Mouse (Mus musculus) c-Kit-negative CD71-positive TER-119-positive erythroid progenitor cells, embryonic 14.5 days (primary cell): ENCODE results near the gene Gm4353.
"Not testable (repeated sequence)": the region's sequence is repeated elsewhere in the genome, so short reads cannot be mapped to it uniquely, and the experiment has no call there.

Source experiments
- DNase-seq: peaks from one replicate; pipeline ENCODE4 v3.0.0-alpha.2; 2013; ENCODE audit warnings: low read depth, low spot score

The Gm4353 gene

DNA sequence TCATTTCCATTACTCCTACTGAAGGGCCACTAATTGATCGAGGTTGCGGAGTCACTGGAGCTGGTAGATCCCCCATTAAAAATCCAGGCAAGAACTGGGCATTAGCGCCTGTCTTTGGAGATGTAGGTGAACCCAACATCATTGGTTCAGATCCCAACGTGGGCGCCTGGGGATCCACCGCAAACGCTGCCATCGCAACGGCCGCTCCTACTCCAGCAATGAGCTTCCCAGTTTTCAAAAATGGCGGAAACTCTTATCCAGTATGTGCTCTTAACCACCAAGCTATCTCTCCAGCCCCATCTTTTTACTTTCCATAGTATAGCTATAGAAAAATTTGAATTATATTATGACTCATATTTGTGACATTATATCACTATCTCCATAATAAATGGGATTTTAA lies at the start of gene Gm4353:
Gene Gm4353 (minus strand): TSS at position 270 of the 400 bp plus-strand sequence.
- not testable (repeated sequence) for DNase-seq

DNA sequence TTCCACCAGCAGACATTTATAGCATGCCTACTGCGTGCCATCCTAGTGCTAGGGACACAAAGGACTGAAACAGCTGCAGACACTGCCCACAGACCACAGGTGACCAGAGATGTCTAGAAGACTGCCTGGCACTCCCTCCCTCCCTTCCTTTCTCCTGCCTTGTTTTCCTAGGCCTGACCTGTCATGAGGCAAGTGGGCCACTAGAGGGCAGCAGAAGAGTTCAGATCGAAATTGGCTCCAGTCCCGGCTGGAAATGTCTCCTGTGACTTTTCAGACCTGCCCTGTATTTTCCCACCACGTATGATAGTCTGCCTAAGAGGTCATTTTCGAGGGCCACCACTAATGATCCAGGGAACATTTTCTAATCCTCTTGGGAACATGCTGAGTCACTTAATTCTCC lies 47.6 kb upstream of the Gm4353 start:
- DNase-seq: peak; percentile 47

DNA sequence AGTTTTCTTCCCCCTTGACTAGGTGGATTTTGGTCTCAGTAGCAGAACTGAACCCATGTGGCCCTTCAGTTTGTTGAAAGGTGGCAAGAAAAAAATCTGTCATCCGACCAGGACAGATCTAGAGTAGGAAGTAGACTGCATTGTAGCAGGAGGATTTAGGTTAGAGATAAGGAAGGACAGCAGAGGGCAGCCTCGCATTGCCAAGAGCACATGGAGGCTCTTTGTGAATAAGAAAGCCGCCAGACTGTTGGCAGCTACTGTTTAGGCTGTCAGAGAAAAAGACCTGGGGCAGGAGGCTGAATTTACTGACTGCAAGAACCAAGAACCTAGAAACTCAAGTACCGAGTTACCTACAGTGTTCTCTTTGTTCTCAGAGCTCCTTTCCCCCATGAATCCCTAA lies 47.0 kb upstream of the Gm4353 start:
- no peak for DNase-seq

DNA sequence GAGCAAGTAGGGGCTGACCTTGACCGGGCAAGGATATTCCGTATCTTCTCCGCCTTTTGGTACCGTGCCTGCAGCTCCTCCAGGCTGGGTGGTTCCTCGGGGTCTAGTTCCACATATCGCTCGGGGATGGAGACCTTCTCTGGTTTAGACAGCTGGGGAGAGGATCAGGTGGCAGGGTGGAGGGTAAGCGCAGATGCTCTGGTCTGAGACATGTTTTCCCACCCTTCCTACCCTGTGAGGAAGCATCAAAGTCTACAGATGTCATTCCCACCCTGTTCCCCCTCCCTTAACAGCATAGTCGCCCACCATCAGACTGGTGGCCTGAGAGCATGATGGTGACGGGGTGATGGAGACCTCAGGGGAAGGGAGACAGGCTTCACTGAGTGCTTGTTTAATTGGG lies 44.9 kb upstream of the Gm4353 start:
- DNase-seq: no peak

DNA sequence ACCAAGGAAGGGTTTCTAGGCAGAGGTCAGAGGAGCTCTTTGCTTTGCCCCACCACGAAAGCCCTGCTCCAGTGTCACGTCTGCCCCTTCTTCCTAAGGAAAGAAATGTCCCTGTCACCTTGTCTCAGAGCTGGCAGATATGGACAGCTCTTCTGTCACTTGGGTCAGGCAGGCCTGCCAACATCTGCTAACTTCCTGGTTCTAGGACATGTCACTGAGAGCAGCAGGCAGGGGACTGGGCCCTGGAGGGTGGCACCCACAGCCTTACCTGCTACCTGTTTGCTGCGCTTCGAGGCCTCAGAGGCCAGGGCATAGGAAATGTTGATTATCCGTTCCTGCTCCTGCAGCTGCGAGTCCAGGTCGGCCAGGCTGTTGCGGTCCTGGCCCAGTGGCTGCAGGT lies 43.9 kb upstream of the Gm4353 start:
- DNase-seq: no peak

DNA sequence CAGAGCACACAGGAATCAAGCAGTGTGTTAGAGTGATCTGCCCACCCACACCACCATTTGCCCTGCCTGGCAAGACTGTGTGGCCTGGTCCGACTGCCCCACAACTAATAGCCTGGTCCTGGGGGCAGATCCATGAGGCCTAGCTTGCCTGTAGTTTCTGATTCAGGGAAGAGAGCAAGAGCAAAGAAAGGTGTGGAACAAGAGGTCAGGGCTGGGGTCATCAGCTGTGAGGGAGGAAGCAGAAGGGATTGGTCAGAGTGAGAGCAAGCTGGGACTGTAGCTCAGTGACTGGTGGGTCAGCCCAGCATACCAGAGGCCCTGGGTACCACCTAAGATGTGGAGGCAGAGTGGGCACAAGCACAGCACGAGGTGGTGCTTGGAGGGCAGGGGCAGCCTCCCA lies 42.6 kb upstream of the Gm4353 start:
- no peak for DNase-seq

DNA sequence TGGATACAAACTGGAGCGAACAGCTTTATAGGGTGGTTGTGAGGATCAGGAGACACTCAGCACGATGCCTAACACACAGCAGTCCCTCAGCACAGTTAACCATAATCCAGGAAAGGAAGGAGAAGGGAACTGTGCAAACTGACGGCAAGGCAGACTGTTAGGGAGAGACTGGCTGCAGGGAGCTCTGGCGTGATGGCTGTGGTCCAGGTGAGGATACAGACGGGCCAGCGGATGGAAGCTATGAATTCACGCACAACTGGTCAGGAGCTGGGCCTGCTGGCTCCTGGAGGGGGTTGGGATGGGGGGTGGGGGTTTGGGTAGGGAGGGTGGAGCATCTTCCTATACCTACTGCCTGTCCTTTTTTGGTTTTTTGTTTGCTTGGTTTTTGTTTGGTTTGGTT lies 41.2 kb upstream of the Gm4353 start:
- no peak for DNase-seq

DNA sequence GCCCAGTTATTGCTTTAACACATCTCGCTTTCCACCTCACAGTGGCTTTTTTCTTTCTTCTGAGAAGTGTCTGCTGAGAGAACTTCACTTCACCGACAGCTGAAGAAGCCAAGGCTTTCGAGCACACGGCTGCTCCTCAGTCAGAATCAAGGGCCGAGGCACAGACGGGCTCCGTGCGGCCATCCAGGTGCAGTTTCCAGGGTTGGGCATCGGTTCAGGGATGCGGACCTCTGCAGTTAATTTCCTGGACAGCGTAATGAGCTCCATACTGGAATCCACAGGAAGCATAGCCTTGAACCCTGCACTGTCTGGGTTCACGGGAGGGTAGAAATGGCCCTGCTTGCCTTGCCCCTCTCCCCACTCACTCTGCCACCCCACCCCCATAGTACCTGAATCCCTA lies 39.6 kb upstream of the Gm4353 start:
- no peak for DNase-seq

DNA sequence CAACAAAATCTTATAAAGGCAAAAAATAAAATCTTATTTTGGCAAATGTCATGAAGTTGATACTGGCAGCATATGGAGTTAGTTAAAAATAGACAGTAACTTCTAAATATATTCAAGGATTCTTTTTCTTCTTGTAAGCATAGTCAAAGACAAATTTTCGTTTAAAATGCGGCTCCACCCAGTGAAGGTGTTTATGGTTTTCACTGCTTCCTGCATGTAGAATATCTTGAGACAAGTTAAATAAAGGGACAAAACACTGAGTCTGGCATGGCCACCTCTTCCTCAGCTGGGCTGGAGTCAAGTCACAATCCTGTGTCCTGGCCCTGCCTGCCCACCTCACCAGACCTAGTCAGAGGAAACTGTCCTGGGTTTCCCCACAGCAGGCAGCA lies 39.2 kb upstream of the Gm4353 start:
- DNase-seq: no peak

DNA sequence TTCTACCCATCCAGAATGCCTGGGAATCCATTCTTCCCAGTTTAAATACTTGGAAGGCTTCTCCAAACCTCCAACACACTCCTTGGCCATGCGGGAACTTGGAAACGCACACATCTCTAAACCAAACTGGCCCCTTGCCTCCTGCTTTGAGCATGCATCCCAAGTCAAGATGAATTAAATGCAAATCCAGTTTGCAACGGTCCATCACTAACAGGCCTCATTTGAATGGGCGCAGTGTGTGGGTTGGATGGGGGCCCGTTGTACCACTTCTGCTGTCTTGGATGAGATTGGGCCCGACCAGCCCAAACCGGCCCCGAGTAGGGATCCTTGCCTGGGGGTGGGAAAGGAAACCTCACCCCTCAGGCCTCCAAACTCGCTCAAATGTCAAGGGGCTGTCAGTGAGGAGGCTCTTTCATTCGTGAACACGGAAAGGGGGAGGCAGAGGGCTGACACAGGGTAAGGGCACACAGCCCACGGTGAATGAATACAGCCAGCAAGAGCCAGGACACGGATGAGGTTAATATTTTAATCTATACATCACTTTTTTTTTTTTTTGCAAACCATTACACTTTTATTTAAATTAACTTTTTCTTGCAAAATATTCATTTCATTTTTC lies 38.7 kb upstream of the Gm4353 start:
- no peak for DNase-seq

DNA sequence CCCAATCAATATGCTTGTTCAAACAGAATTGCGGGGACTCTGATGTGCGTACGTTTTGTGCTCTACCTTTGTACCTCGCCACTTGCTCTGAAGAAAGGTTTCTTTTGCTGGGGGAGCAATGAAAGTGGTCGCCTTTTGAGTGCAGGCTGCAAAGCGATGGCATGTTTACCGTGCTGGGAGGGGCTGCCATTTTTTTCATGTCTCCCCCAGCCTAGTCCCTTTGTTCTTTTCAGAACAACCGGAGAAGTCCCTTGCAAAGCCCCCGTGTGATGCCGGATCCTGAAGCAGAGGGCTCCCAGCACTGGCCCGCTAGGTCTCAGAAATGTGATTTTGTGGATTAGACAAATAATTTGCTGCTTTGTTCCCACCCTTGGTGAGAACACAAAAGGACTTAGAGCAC lies 36.8 kb upstream of the Gm4353 start:
- DNase-seq: no peak

DNA sequence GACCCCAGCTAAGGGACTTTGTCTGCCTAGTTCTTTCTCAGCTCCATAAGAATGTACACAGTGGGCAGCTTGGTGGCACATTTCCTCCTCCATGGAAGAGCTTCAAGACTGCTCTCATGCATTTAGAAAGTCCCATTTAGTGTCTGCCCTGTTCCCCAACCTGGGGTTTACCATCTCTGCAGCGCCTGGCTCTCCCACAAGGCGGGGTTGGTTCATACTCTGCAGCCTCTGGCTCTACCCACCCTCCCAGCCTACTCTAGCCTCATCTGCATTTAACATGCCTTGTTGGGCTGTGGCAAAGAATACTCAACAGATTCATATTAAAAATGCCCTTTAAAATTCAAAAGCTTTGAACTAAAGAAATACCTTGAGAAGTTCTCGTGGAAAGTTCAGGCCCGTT lies 36.3 kb upstream of the Gm4353 start:
- DNase-seq: no peak

DNA sequence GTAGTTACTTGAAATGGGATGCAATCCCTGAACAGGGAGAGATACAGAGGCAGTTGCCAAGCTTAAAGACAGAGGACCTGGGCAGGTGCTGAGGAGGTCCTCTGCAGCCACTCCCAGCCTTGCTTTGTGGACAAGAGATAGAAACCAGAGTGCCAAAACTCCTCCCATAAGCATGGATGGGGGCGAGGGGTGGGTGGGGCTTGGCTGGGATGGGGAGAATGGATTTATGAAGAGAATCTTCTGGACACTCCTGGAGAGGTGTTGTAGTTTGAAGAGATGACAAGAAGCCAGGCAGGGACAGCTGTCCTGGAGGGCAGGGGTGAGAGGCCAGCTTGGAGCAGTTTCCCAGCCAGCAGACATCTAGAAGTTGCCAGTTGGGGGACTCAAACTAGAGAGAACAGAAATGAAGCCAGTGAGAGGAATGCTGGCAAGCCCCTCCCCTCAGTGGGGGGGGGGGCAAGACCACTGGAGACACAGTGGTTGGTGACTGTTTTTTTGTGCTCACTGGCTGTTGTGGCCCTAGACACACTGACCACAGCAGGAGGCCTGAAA lies 34.9 kb upstream of the Gm4353 start:
- DNase-seq: no peak

DNA sequence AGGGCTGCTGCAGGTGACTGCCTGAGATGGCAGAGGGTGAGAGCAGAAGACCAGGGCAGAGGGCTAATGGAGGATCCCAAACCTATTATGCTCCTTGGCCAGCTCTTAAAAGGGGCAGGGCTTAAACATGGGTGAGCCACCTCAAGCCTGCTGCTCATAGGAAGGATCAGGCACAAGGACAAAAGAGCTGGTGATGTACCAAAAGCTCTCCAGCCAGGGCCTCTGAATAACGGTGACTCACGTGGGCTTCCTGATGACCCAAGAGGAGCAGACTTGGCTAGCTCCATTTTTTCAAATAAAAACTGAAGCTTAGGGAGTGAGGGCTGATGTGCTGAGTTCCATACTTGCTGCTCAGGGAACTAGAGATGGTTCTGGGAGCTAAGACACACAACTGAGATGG lies 31.6 kb upstream of the Gm4353 start:
- no peak for DNase-seq

DNA sequence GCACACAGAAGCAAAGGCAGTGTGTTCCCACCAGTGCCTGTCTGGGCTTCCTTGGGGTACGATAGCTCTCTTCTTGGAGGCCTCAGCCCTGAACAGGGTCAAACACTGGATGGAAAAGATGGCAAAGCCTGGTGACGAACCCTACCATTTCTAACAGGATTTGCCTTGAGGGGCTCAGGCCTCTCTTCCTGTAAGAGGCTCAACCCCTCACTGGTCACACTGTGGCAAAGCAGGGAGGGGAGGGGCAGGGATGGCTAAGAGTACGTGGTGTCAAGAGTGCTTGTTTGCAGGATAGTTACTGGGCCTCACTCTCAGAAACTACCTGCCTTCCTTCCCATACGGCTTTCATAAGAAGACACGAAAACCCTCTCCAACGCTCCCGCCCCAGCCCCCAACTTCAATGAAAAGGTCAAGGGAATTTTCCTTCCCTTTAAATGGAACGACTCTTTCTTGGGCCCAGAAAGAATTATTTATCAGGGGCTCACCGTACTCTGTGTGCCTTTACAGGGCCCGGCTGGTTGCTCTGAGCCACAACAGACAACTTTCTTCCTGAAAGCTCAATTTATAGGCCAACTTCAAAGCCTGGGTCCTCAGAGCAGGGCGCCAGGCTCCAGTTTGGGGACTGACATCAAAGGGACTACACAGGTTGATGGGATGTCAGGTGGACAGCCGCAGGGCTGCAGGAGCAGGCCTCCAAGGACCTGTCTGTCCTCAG lies 30.9 kb upstream of the Gm4353 start:
- no peak for DNase-seq

DNA sequence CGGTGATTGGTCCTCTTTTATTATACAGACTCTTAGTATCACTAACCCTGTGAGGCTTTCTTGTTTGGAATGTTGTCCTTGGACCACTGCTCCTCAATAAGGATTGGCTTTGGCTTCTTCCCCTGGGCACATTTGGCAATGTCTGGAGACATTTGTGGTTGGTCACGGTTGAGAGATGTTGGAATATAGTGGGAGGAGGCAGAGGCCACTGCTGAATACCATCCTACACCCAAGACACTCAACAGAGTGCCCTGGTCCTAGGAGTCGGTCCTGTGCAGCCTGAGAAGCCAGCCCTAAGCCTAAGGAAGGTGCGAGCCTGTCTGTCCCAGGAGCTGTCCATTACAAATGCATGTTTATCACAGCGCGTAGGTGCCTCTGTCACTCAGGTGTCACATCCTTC lies 27.1 kb upstream of the Gm4353 start:
- DNase-seq: no peak

DNA sequence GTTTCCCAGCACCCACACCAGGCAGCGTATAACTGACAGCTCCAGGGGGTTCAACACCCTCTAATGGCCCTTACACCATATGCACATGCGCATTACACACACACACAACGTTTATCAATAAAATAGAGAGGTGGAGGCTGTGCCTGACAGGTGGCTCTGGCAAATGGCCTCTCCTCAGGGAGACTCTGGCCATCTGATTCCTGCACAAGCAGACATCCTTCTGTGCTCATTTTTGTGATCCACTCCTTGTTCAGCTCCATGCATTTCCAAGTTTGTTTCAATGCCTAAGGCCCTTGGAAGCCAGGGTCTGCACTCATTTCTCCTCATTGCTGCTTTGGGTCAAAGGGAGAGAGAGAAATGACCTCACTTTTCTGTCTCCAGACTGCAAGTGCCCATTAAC lies 26.2 kb upstream of the Gm4353 start:
- no peak for DNase-seq

DNA sequence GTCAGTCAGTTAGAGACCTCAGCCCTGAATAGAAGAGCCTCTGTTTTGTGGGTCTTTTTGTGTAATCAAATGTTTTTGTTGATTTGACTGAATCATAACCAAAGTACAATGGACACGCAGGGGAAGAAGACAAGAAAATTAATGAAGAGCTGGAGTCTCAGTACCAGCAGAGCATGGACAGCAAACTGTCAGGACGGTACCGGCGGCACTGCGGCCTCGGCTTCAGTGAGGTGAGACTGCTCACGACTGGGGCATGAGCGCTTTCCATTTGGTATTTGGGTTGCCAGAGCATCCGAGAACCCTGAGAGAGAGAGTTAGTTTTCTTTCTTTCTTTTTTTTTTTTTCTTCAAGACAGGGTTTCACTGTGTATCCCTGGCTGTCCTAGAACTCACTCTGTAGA lies 18.7 kb upstream of the Gm4353 start:
- DNase-seq: no peak

DNA sequence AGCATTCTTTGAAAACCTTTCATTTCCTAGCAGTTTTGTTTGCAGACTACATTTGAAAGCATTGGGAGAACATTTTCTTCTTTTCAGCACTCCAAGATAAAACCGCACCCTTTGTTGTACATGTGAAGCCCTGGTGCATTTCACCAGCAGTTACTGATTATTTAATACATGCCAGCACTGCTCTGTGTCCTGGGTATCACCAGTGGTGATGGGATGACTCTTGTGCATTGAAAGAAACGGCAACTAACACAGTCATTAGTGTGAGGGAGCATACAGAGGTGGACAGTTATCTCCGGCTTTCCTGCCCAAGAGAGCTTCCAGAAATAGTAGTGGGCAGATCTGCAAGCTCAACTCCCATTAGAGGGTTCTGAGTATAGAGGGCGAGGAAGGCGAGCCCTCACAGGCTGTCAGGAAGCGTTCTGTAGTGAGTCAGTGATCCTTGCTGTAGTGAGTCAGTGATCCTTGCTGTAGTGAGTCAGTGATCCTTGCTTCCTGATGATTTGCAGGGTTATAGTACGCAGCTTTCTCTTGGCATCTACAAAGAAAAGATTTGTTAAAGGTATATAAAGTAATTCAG lies 15.6 kb upstream of the Gm4353 start:
- no peak for DNase-seq

DNA sequence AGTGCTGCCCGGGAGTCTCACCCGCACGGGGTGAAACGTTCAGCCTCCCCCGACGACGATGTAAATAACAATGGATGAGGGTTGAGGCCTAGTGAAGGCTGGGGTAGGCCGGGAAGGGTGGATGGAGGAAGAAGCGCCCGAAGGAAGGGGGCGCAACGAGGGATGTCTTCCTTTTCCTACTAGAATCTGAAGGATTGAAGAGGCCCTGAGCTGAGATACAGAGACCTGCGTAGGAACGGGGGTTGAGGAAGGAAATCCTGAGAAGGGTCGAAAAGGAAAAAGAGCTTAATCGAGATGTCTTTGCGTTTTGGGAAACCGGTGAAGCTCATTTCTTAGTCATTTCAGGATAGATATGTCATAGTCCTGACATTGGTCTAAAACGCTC lies 9.0 kb upstream of the Gm4353 start:
- DNase-seq: no peak

DNA sequence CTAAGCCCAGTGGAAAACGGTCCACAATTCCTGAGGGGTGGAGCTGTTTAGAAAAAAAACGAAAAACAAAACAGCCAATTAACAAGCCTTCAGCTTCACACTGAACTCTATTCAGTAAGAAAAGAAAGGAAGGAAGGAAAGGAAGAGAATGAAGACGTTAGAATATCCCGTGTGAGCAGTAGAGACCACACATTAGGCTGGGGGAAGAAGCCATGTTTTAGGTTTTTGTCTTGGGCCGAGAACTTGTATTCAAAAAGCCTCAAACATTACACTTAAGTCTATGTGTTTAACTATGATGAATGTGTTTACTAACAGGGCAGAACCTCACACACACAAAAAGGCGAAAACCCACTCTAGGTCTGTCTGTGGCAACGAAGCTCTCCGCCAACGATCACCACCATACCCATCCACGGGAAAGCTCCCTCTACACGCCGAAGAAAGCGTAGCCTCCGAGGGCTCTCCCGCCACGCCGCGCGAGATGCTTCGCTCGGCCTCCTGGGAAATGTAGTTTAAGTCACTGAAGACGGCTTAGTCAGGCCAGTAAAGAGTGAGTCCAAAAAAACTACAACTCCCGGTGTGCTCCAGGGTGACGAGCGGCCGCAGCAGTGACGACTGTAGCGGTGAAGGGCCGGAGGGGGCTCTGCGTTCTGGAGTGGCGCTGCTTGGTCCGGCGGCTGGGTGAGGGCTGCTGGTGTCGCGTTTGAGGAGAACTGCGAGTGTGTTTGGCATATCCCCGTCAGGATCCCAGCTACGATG lies 8.5 kb upstream of the Gm4353 start:
- peak; percentile 92 for DNase-seq

DNA sequence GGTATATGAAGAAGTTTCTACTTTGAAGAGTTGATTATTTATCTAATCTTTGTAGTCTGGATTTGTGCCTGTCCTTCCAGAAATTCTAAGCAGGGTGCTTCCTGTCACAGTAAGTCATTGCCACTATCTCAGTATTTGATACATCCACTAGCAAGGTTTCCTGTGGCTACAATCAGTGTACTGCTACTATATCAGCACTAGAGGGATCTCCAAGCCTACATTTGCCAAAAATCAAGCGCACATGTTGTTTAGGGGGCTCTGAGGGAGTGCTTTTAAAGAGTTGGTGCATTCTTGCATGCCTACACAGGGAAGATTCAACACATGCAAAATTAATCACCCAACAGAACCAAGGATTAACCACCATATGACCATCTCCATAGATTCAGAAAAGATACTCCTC lies 23.7 kb downstream of the Gm4353 start:
- no peak for DNase-seq
